Mouse (Mus musculus): ENCODE data around the gene Olfr56.
"Not testable (repeated sequence)": the region's sequence is repeated elsewhere in the genome, so short reads cannot be mapped to it uniquely, and the experiment has no call there.

Olfr56 gene

GRCm38 (mm10) chr11:49060061-49060460 lies 81.4 kb downstream of the Olfr56 start:
- not testable (repeated sequence) for DNase-seq

- DNase-seq = not testable (repeated sequence)
These were observed 83.2 kb downstream of the Olfr56 start for GRCm38 (mm10) chr11:49061865-49062264.

GRCm38 (mm10) chr11:49063713-49064469 lies 85.2 kb downstream of the Olfr56 start, which contains the start of gene Tgtp2:
TSS of gene Tgtp2 (minus strand) at chr11:49064206.
- DNase-seq = peak; percentile 68

GRCm38 (mm10) chr11:49068358-49068757 lies 89.7 kb downstream of the Olfr56 start:
- DNase-seq = no peak

- peak; percentile 67 for DNase-seq
These were observed 97.5 kb downstream of the Olfr56 start, which contains the start of gene Ifi47 for GRCm38 (mm10) chr11:49076001-49076757. TSS of gene Ifi47 (plus strand) at chr11:49076587.

- no peak for DNase-seq
These were observed 98.3 kb downstream of the Olfr56 start for GRCm38 (mm10) chr11:49077012-49077411.

- DNase-seq = no peak
These were observed 100.0 kb downstream of the Olfr56 start for GRCm38 (mm10) chr11:49078719-49079118.

GRCm38 (mm10) chr11:49080636-49081035 lies 101.9 kb downstream of the Olfr56 start:
- no peak for DNase-seq

- no peak for DNase-seq
These were observed 102.7 kb downstream of the Olfr56 start for GRCm38 (mm10) chr11:49081356-49081755.

GRCm38 (mm10) chr11:49081886-49082285 lies 103.2 kb downstream of the Olfr56 start:
- DNase-seq = no peak

- peak; percentile 69 for DNase-seq
These were observed 104.5 kb downstream of the Olfr56 start for GRCm38 (mm10) chr11:49083146-49083545.

- DNase-seq = no peak
These were observed 105.1 kb downstream of the Olfr56 start for GRCm38 (mm10) chr11:49083808-49084207.

GRCm38 (mm10) chr11:49084385-49084784 lies 105.7 kb downstream of the Olfr56 start:
- DNase-seq = no peak

- peak; percentile 59 for DNase-seq
These were observed 106.2 kb downstream of the Olfr56 start for GRCm38 (mm10) chr11:49084875-49085274.

GRCm38 (mm10) chr11:49086858-49087361 lies 108.2 kb downstream of the Olfr56 start:
- peak; percentile 37 for DNase-seq

- peak; percentile 61 for DNase-seq
These were observed 109.3 kb downstream of the Olfr56 start for GRCm38 (mm10) chr11:49087830-49088616.

GRCm38 (mm10) chr11:49088990-49089652 lies 110.4 kb downstream of the Olfr56 start:
- no peak for DNase-seq

- DNase-seq = no peak
These were observed 111.2 kb downstream of the Olfr56 start for GRCm38 (mm10) chr11:49089735-49090507.

GRCm38 (mm10) chr11:49090551-49090950 lies 111.9 kb downstream of the Olfr56 start:
- DNase-seq = no peak

GRCm38 (mm10) chr11:49091171-49091570 lies 112.5 kb downstream of the Olfr56 start:
- DNase-seq = no peak

GRCm38 (mm10) chr11:49092053-49092586 lies 113.4 kb downstream of the Olfr56 start:
- DNase-seq = no peak

Measured in lung, postnatal 36 days (tissue).